Mouse (Mus musculus) gastrocnemius, postnatal 14 days (tissue): ENCODE results near the gene Tmem63a. TPM values are rescaled to one million over a fixed set of nuclear protein-coding genes. Genes with fewer than 3 reads are reported as not detected.

ENCODE experiments used
- DNase-seq: peaks from one replicate; pipeline ENCODE4 v3.0.0; 2021; ENCODE audit warnings: mixed read lengths
- intact Hi-C: fragments of 180-260 bp; cut with DNase I; formaldehyde crosslinking; loops from one replicate; pipeline ENCODE4 v1.15.1; 2025; ENCODE audit warnings: low total_unique reads
- total RNA-seq, 2 experiments: library from RNA; stranded (reverse); gene quantifications; 2 replicates each; pipeline ENCODE4 v1.2.3; 2021

Gene Tmem63a
- total RNA-seq, 2 experiments from 2014 or later, result 11.9 to 12.5 TPM

- peak; percentile 42 for DNase-seq
- intact Hi-C loops, result no loop called here
These were observed 58.5 kb downstream of the Tmem63a start for GRCm38 (mm10) chr1:181000501-181001092.

- intact Hi-C loops, result no loop called here
- no peak for DNase-seq
These were observed 59.1 kb downstream of the Tmem63a start for GRCm38 (mm10) chr1:181001217-181001616.

GRCm38 (mm10) chr1:181001621-181002020 is 59.5 kb downstream of the Tmem63a start:
- no peak for DNase-seq
- intact Hi-C loops, result no loop called here

DNA sequence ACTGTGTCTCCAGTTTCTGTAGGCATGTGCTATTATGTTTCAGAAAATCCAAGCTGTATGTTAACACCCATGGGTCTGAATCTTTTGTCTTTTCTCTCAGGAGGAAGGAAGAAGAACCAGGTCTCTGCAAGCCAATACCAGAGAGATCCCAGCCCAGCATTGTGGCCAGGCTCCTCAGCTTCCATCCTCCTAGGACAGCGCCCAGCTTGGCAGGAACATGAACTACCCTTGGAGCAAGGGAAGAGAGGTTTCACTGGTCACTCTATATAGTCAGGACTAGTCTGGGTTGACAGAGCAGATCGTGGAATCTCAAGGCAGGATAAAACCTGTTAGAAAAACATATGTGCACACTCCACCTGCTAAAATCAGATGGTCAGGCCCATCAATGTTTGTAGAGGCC is 61.6 kb downstream of the Tmem63a start:
- no peak for DNase-seq
- intact Hi-C loops, result no loop called here

- no peak for DNase-seq
- intact Hi-C loops, result no loop called here
These were observed 63.2 kb downstream of the Tmem63a start for GRCm38 (mm10) chr1:181005331-181005730.

- intact Hi-C loops, result no loop called here
- no peak for DNase-seq
These were observed 65.7 kb downstream of the Tmem63a start for GRCm38 (mm10) chr1:181007831-181008230.

DNA sequence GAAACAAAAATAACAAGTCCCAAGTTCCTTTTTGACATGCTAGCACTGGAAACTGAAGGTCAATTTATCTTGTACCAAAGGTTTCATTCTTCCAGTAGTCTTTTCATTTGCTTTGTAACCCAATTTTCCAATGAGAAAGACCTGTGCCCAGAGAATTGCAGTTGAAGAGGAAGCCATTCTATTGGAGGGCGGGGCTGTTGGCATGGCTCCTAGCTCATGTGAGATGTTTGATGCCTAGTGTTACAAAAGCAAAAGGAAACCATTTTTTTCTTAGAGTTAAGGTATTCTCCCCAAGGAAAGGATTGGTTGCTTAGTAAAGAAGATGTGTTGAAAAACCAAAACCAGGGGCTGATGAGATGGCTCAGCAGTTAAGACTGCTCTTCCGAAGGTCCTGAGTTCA is 66.1 kb downstream of the Tmem63a start:
- intact Hi-C loops, result no loop called here
- peak; percentile 37 for DNase-seq

- intact Hi-C loops, result no loop called here
- DNase-seq, result no peak
These were observed 67.0 kb downstream of the Tmem63a start for GRCm38 (mm10) chr1:181009011-181009590.

DNA sequence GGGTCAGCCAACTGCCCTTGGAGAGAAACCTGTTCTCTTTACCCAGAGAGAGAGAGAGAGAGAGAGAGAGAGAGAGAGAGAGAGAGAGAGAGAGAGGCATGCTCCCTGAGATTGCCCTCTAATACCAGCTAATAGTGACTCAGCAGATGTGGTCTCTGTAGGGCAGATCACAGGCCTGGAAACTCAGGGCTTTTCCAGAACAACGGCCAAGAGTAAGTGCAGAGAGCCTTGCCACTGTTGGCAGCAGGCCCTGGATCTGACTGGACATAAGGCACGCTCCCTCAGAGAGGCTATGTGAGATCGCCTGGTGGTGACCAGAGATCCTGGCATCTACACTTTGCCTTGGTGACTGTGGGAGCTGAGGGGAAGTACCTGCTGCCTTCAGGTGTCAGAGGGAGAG is 67.6 kb downstream of the Tmem63a start:
- peak; percentile 80 for DNase-seq
- intact Hi-C loops, result no loop called here

DNA sequence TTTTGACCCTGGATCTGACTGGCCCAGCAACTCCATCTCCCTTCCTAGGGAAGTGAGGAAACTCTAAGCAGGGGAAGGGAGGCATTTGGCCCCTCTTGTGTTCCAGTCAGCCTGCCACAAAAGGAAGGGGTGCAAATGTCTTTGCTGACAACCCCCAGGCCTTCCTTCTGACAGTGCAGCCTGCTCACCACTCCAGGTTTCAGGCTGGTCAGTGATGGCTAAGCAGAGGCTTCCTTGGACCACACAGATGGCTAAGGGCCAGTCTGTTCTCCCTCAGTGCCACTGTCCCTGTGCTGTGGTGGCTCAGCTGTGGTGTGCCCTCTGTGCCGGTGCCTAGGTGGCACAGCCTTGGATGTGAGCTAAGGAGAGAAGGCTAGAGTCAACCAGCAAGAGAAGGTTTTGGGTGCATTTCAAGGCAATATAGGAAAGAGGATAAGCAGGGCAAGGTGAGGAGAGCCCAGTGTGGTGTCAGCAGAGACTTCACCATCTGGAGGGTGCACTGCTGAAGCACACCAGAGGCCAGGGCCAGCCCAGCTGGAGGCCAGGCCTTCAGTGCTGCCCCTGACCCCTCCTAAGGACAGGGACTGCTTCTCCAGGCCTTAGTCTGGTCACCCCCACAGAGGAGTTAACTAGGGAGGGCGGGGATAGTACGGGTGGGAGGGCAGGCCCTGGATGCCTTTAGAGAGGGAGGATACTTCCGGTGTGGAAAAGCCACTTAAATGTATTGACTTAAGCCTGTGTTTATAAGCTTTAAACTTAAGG is 68.2 kb downstream of the Tmem63a start:
- no peak for DNase-seq
- intact Hi-C loops, result no loop called here

- DNase-seq, result no peak
- intact Hi-C loops, result no loop called here
These were observed 69.5 kb downstream of the Tmem63a start for GRCm38 (mm10) chr1:181011601-181012000.

DNA sequence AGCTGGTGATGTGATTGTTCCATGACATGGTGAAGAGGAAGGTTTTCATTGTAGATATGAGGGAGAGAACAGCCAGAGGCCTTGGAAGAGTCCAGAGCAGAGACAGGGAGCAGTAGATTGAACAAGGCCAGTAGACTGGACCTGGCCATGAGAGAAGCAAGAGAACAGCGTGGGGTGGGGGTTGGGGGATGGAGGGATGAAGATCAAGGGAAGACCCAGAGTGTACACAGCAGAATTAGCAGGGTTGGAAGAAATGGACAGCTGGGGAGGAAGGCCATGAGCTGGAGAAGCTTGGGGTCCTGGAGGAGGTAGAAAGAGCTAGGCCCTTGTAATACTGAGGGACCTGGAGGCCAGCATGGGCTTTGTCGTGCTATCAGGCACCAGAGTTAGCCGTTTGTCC is 70.3 kb downstream of the Tmem63a start:
- intact Hi-C loops, result no loop called here

GRCm38 (mm10) chr1:181013446-181013845 is 71.3 kb downstream of the Tmem63a start:
- no peak for DNase-seq
- intact Hi-C loops, result no loop called here

More for the DNA sequence above, 70.3 kb downstream of the Tmem63a start:
- DNase-seq, result no peak

DNA sequence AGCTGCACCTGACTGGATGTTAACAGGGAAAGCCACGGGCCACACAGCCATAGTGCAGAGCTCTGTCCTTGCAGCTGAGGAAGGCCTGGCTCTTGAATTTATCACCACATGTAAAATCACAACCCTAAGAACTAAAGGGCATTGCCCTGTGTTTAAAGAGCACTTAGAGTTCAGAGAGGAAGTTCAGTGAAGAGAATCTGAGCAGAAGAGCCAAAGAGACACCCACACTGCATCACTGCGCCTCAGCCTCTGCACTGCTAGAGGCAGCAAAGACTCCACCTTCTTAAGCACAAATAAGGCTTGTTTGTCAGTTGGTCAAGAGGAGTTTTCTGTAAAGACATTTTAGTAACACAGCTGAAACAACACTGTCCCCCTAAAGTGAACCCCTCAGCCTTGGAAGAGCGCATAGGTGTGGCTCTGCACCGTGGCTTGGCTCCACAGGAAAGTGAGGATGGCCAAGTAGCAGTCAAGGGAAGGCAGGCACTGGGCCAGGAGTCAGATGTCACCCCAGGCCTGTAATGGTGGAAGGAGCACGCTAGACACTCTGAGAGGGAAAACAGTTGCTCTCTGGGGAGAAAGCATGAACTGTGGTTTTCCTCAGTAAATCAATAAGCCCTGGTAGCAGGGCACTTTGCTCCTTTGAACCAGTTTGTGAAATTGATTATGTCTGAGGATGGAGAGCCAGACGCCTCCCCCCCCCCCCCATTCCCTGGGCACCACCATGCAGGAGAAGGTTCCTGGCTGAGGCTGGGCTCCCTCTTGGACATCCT is 72.8 kb downstream of the Tmem63a start:
- intact Hi-C loops, result no loop called here
- peak; percentile 86 for DNase-seq

- intact Hi-C loops, result no loop called here
- DNase-seq, result peak; percentile 60
These were observed 73.4 kb downstream of the Tmem63a start for GRCm38 (mm10) chr1:181015558-181015957.

- intact Hi-C loops, result no loop called here
- no peak for DNase-seq
These were observed 73.9 kb downstream of the Tmem63a start for GRCm38 (mm10) chr1:181016045-181016444.

DNA sequence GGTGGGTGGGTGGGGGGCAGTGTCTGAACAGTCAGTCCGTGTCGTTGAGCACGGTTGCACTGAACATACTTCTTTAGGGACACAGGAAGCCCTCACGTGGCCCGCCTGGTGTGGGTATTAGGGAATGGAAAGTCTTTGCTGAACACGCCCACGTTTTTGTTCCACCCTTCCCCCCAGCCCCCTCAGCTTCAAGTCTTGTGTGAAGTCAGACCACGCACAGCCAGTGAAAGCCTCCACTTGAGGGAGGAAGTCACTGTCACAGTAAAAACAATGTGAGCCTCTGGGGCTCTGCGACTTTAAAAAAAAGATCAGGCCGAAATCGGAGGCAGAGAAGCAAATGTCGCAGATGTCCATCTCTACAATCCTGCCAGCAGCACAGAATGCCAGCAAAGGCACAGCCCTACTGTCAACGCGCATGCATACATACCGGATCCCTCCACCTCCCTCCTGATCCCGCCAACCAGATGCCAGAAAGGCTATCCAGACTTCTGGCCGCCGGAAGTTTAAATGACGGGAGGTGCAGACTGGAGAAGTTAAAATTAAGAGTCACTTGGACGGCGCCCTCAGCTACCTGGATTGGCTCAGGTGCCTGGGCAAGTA is 74.5 kb downstream of the Tmem63a start:
- intact Hi-C loops, result no loop called here
- DNase-seq, result peak; percentile 82

- intact Hi-C loops, result no loop called here
- peak; percentile 79 for DNase-seq
These were observed 75.1 kb downstream of the Tmem63a start for GRCm38 (mm10) chr1:181017212-181017711.

DNA sequence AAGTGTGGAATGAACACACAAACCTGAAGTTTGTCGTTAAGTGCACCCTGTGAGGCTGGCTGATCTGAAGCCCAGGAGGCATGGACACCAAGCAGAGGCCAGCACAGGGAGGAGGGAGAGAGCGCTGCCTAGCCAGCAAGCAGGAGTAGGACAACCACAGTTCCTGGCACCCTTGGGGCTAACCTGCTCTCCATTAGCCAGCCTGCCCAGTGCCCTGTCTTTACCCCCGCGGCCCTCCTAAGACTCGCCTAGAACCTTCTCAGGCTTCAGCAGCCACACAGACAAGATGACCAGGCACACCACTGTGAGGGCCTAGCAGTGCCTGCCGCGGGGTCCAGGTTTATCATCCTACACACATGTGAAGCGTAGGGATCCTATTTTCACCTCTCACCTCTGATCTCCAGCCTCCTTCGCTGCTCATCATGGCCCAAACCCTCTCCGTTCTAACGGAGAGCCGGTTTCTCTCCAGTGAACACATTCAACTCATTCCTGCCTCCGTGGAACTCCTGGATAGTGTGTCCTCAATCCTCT is 75.8 kb downstream of the Tmem63a start:
- no peak for DNase-seq
- intact Hi-C loops, result no loop called here
